Mouse (Mus musculus) olfactory bulb, adult 2 months (tissue): ENCODE results near the gene Thap7.

Source experiments
- CTCF ChIP-seq: fragments of 200-500 bp; IDR thresholded peaks from 2 replicates; pipeline ENCODE4 v1.5.1; 2012; ENCODE audit warnings: low read depth, mild to moderate bottlenecking, low read length, moderate library complexity; ENCODE audit not compliant: insufficient read depth
- POLR2A ChIP-seq: fragments of 200-500 bp; IDR thresholded peaks from 2 replicates; pipeline ENCODE4 v1.6.1; 2012; ENCODE audit warnings: mild to moderate bottlenecking, low read depth, low read length, moderate library complexity; ENCODE audit not compliant: insufficient read depth

DNA sequence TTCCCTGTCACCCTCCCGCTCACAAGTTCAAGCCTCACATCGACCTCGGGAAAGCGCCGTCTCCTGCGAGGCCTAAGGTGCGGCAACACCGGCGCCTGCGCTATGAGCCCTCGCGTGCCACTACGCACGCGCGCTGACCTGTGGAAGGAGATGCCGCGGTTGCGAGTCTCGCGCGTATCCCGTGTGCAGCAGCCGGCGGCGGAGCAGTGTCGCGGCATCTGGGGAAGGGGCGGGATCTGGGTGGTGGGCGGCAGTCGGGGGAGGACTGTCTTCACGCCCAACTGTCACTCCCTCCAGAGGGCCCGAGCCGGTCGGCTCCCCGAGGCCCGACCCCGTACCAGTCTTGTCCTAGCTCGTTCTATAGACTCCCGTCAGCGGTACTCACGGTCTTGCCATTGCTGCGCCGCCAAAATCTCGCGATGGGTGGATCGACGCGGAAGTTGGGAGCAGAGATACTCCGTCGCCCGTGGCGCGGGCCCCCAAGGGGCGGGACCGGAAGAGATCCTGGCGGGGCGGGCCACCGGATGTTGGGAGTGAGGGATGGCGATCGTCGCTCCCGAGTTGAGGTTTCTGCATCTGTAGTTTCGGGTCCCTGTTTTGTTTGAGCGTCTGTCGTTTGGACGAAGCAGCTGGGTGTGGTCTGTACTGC is at the start of gene Thap7:
- TF ChIP-seq POLR2A (peak; percentile 85), CTCF (no peak)
